Mouse (Mus musculus) NIH3T3 (cell line): ENCODE results near the gene 4931422A03Rik.
A peak's percentile ranks its signal among the peaks of the same experiment; 100 is the strongest.
"Not testable (repeated sequence)": the region's sequence is repeated elsewhere in the genome, so short reads cannot be mapped to it uniquely, and the experiment has no call there.

Experiments used
- DNase-seq: peaks from one replicate; pipeline ENCODE4 v3.0.0-alpha.2; 2012; ENCODE audit warnings: low read depth

The 4931422A03Rik gene

DNA sequence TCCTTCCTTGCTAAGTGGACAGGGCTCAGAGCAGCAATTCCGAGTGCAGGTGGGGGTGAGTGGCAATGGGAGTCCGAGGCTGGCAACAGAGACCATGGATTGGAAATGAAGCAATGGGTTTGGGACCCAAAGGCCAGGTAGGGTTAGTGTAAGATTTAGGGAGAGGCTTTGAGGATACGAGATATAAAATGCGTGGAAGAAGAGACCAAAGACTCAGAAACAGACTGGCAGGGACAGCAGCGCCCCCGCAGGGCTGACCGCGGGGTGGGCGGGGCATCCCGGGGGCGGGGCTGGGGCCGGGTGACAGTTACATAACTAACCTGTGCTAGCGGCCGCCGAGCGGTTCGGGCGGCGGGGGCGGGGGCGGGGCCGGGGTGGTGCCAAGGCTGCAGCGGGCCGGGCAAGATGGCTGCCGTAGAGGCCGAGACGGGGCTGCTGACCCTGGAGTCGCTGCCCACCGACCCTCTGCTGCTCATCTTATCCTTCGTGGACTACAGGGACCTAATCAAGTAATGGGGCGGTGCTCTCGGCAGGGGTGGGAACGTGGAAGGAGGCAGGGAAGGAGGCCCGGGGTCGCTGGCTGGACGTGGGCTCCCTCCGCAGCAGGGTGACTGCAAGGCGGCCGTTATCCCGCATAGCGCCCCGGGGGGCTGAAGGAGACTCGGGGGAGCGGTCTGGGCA, 563 bp downstream of the 4931422A03Rik start, which contains the start of gene Fbxo3:
Gene Fbxo3, plus strand, starts transcription at position 264 of the 681 bp plus-strand sequence.
- peak; percentile 82 for DNase-seq

DNA sequence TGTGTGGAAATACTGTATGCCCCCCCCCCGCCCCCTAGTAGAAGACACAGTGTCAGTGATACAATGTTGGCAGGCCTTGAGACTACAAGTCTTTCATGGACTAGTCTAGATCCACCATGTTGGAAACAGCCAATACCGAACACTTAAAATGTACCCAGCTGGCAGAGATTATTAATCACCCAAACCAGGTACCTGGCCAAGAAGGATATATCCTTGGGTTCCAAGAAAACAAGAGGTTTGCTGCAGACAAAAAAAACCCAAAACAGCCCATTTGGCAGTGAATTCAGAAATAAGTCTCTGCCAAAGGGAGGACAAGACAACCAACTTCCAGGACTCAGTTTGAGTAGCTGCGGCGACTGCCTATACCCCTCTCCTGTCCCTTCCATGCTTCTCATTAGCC, 3.5 kb downstream of the 4931422A03Rik start:
- DNase-seq, result no peak

DNA sequence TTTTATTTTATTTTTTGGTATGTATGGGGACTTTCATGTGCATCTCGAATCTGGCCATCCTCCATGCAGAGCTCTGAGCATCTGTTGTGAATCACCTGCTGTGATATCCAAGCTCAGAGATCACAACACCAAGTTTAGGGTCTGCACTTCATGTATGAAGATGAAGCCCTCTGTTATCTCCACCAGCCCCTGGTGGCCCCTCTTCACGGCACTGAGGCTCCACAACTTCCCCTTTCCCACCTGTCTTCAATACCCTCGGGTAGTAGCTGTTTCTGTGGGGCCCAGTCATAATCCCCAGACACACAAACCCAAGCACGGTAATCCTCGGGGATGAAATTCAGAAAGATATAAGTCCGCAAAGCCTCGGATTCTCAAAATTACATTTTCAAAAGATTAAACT, 5.1 kb downstream of the 4931422A03Rik start:
- no peak for DNase-seq

DNA sequence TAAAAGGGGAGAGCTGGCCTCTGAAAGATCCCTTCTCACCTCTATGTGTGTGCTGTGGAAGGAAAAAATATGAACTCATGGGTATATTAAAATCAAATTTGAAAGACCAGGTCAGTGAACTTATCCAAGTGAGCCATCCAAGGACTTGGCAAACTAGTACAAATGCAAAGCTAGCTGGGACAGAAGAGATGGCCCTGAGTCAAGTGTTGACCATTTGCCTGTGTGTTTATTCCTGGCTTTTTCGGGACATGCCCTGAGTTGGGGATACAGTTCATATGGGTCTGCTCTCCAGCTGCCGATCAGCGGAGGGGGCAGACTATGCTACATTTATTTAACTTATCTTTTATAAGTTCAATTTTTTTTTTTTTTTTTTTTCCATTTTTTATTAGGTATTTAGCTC, 19.3 kb downstream of the 4931422A03Rik start:
- DNase-seq, result not testable (repeated sequence)

DNA sequence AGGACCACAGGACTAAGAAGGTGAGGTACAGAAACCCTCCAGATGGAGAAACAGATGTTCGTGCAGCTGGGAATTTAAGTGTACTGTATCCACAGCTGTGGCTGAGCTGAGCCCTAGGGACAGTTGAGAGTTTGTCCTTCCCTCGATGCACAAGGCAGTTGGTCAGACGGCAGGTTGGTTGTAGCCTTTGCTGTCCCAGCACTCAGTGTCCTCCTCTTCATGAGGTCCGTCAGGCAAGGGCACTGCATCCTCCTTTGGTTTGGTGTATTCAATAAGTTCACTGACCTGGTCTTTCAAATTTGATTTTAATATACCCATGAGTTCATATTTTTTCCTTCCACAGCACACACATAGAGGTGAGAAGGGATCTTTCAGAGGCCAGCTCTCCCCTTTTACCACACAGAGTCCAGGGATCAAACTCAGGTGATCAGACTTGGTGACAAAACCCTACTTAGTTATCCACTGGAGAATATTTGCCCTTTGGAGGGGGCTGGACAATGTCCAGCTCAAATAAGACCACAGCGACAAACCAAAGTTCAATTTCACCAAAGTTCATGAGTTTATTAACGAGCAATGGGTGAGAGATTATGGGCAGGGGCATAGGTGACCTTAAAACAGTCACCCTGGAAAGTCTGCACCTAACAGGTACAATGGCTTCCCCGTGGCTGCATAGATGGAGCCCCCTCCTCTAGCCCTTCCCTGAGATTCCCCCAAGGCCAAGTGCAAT, 20.2 kb downstream of the 4931422A03Rik start:
- no peak for DNase-seq

DNA sequence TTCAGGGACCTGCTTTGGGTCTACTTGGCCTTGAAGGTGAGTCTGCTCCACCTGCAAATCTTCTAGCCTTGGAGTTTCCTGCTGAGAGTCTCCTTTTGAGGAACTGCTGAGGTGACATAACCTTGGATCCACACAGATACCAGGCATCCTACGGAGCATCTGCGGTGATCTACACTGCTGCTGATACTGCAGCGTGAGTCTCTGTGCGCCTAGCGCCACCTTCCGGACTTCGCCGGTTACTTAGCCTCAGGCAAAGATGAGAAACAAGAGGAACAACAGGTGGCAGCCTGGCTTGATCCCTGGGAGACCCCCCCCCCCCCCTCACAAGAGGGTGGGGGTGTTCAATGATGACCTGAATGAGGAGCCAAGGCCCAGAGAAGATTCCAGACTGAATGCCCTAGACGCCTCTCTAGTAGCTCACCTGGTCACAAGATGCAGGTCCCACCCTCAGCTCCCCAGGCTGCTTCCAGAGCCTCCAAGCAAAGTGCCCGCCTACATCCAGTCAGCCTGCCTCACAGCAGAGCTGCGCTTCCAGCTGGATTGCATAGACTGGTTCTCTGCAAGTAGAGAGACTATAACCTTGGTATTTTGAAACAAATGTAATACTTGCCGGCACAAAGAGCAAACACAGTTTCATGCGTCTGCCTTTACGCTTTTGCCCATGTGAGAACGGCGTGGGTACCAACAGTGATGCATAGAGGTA, 25.3 kb downstream of the 4931422A03Rik start:
- DNase-seq, result peak; percentile 17

DNA sequence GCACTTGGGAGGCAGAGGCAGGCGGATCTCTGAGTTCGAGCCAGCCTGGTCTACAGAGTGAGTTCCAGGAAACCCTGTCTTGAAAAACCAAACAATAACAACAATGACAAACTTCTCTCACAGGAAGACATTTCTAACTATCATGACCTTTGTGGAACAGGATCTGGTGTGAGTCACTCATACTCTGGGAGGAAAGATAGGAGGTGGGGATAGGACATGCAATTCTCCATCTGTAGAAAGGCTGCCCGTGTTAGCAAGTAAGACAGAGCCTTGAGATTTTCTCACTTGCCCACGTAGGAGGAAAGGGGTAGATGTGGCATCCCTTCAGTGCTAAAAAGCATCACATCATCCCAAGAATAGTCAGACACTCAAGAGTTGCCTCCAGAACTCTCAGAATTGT, 26.3 kb downstream of the 4931422A03Rik start:
- no peak for DNase-seq

DNA sequence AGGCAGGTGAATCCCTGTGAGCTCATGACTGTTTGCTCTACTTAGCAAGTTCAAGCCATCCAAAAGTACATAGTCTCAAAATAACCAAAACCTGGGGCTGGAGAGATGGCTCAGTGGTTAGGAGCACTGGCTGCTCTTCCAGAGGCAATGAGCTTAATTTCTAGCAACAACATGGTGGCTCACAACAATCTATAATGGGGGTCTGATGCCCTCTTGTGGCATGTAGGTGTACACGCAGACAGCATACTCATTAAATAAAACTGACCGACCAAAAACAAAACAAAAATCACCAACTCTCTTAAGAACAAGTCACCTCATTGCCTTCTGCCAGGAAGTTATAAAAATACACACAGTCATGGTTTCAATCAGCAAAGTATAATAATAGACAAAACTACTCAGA, 27.1 kb downstream of the 4931422A03Rik start:
- peak; percentile 36 for DNase-seq

DNA sequence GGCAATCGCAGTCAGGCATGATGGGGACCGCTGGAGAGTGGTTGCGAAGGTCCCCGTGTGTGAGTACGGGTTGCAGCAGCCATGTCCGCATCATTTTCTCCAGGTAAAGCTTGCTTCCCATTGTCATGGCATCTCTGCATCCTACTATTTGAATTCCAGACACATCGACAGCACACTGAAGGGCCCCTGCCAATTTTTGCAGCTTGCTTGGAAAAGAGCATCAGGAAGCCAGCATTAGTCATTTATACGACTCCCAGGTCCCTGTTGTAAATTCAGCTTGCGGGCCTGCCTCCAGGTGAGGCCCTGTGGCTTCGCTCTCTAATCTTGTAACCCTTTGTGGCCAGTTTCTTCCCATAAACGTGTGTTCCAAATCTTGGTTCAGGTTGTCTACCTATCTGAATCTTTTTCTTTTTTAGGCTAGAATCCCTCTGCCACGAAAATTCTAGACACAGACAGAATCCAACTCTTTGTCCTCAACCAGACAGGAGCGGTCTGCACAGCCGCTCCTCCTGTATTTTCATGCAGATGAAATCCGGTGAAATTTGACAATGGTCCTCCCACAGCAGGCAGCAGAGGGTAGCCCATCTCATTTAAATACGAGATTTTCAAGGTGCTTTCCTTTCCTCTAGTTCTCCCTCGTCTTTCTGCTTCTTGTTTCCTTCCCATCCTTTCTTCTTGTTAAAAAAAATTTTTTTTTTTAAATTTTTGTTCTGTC, 35.4 kb downstream of the 4931422A03Rik start:
- no peak for DNase-seq

DNA sequence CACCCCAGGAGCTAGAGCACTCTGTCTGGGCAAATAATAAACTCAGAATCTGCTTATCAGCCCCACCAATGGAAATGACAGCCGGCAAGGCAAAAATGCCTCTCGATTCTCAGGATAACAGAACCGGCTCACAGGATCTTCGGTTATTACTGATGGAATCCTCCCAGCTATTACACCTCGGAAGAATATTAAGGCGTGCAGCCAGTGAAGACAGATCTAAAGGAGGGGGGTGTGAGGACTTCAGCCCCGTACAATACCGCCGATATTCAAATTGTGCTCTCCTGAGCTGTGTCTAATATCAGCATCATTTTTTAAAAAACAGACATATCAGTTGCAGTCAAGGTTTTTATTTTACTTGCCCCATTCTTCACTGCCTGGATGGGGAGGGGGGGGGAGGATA, 36.0 kb downstream of the 4931422A03Rik start:
- no peak for DNase-seq

DNA sequence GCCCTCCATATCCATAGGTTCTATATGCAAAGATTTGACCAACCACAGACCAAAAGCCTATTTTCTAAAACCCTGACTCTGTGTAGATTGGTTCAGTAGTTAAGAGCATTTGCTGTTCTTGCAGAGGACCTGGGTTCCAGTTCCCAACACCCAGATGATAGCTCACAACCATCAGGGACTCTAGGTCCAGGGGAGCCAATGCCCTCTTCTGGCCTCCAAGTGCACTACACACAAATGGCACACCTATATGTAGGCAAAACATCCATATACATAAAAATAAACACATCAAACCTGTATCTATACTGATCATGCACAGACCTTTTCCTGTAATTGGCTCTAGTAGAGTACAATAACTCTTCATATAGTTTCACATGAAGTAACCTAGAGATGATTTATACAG, 36.9 kb downstream of the 4931422A03Rik start:
- DNase-seq, result no peak

DNA sequence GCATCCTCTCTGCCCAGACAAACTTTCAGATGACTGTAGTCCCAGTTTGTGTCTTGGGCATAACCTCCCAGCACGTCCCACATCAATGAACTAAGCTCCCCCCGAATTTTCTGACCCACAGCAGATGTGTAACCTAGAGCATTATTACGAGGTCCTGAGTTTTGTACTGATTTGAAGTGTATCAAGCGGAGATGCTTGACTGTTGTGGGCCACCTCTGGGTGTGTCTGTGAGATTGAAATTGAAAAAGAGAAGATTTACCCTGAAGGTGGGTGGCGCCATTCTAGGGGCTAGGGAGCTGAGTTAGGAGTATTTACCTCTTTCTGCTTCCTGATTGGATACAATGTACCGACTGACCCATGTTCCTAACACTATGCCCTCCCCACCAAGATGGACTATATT, 38.4 kb downstream of the 4931422A03Rik start:
- no peak for DNase-seq

DNA sequence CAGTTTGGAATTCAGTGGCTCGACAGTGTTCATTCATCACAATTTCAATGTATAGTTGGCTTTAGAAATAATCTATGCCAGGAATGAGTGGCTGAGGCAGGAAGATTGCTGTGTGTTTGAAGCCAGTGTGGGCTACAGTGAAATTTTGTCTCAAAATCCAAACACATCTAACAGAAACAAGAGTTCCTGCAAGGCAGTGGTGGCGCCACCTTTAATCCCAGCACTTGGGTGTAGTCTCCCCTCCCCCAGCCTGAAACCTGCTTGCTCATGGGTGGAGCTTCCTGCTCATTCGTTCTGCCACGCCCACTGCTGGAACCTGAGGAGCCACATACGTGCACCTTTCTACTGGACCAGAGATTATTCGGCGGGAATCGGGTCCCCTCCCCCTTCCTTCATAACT, 40.6 kb downstream of the 4931422A03Rik start:
- not testable (repeated sequence) for DNase-seq

DNA sequence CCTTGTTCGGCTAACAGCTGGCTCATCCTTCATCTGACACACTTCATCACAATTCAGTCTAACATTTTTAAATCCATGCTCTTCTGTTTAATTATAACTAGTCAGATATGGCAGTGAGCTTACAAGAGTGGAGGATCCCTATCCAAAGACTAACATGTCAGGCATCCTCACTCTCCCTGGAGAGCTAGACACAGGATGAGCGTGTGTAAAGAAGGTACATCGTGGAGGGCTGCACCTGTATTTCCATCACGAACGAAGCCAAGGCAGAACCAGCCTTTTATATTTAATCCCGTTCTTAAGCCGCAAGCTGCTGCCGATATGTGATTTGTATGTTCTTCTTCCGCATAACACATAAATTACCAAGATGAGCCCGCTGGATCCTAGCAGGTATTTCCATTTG, 45.0 kb downstream of the 4931422A03Rik start:
- DNase-seq, result no peak

DNA sequence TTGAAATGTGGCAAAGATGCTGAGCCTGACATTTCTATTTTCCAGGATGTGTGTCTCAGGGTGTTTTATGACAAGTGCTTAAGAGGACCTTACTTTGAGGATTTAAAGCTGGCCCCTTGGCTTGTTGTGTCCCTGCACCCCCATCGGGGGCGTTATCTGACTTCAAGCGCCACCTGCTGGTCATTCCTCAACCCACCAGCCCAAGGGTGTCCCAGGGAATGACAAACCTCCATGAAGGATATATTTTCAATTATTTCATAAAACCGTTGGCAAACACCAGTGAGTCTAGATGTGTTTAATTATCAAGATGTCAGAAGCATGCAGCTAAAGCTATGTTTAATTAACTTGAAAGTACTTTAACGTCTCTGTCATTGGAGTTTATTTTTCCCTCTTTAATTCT, 45.9 kb downstream of the 4931422A03Rik start:
- DNase-seq, result peak; percentile 82

DNA sequence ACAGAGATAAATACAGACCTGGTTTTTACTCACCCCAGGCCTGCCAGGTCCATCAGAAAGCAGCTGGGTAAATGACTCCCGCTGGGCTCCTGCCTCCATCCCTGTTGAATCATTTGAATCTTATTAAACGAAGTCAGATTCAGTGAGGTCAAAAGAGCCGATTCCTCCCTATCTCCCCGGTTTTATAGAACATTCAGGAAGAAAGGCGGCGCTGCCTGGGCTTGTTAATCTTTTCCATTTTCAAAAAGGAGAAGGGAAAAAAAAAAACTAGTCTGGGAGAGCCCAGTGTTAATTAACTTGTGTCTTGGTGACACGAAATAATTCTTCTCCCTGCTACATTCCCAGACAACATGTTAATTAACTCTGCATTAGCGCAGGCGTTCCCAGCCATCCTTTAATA, 50.4 kb downstream of the 4931422A03Rik start:
- DNase-seq, result no peak

DNA sequence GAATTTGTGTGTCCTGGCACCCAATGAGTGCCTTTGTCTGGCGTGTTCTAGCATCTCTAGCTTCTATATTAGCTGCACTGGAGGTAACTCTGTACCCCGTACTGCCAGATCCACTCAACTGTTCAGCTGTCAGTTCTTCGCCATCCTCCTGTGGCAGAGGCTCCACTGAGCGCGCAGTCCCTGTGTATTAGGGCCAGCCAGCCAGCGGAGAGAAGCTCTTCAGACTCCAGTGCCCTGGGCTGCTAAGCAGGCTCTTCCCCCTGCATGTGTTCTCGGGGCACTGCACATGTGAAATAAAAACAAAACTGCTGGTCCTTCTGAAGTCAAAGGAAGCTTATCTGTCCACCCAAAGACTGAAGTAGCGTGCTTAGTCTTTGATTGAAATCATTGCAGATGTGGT, 50.9 kb downstream of the 4931422A03Rik start:
- DNase-seq, result no peak

DNA sequence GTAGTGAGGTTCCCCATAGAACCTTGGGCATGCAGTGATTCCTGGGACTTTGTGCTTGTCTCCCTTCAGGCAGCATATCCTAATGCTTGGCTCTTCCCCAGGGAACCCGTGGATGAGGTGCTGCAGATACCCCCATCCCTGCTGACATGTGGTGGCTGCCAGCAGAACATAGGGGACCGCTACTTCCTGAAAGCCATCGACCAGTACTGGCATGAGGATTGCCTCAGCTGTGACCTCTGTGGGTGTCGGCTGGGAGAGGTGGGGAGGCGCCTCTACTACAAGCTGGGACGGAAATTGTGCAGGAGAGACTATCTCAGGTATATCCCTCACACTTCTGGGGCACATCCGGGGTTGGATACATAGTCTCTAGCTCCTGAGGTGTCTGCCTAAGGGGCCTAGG, 52.3 kb downstream of the 4931422A03Rik start:
- no peak for DNase-seq

DNA sequence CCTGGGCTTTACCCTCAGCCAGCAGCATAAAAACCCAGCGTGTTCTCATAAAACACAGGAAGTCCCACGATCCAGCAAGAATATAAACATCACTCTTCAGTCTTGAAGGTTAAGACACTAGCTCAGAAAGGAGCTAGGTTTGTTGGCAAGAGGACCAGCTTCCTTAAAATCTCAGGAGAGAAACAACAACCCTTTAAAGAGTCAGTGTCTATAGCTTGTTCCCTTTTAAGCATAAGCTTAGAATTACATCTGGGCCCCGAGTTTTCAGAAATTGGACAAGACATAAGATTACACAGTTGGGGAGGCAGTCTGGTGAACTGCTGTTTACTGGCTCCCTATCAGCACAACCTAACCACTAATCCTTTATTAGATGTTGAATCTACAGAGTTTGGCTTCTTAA, 56.3 kb downstream of the 4931422A03Rik start:
- no peak for DNase-seq

DNA sequence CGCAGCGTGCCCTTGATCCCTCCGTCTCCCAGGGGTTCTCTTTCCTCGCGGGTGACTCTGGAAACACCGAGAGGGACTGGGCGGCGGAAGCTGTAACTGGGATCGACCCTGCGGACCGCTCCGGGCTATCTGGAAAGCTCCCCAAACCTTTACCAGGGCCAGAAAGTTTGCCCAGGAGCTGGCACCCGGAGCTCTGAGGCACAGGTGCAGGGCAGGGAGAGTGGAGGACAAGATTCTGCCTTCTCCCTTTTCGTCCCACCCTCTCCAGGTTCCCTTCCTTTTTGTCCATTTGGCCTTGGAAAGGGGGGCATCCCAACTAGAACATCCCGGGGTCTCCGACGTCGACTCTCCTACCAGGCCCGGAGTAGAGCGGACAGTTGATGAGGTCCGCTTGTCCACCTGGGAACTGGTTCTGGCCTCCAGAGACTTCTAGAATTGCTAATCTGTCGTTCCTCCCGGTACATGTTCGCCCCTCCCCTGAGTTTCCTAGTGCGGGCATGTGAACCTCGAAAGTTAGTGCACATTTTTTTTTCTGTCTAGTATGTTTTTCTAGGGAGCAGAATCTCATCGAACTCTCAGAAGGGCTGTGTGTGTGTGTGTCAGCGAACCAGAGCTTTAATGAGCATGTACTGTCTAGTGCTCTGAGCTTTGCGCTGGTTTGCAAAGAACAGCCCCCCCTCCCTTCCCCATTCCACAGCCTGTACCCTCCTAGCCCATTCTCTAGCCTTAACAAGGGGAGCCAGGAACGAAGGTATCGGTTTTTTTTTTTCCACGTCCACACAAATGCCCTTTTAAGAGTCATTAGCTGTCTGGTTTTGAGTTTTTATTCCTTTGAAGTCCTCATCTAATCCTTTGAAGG, 57.1 kb downstream of the 4931422A03Rik start:
- no peak for DNase-seq

DNA sequence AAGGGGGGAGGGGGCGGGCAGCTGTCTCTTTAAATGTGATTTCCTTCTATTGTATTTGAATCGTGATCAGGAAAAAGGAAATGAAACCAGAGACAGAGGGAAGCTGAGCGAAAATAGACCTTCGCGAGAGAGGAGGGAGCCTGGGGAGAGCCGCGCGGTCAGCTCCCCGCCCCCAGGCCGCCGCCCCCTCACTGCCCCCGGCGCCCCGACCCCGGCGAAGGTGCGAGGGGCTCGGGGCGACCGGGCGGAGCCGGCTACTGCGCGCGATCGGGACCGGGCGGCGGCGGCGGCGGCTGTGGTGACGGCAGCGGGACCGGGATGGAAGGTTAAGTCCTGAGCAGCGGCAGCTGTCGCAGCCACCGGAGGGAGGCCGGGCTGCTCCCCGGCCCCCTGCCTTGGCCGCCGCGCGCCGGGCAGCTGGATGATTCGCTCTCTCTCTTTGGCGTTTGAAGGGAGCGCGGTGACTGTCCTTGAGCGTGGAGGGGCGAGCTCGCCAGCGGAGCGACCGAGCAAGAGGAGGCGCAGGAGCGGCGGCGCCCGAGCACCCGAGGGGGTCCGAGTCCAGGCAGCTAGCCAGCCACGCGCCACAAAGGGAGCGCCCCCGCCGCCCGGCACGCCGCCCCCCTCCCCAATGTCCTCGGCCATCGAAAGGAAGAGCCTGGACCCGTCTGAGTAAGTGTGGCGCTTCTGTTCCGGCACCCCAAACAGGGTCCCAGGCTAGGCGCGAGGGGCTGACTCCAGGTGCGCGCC, 57.9 kb downstream of the 4931422A03Rik start:
- DNase-seq, result no peak
